Mouse (Mus musculus): Measurements from ENCODE around the gene Eipr1. TPM values are rescaled to one million over a fixed set of nuclear protein-coding genes. Genes with fewer than 3 reads are reported as not detected.
"Not testable (repeated sequence)": the region's sequence is repeated elsewhere in the genome, so short reads cannot be mapped to it uniquely, and the experiment has no call there.

Gene Eipr1
- polyA plus RNA-seq, 1 experiment from 2014 or later: 17.2 TPM

DNA sequence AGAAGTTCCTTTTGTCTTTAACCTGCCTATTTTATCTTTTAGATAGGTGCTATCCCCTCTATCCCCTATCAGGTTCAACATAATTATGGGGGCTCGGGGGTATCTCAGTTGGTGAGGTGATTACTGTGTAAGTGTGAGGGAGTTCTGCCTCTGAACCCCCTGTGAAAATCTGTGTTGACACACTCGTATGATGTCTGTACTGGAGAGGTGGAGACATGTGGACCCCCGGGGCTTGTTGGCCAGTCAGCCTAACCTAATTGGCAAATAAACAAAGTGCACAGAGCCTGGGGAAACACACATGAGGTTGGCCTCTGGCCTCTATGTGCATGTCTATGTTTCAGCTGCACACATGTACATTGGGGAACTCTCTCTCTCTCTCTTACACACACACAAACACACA is 161.5 kb downstream of the Eipr1 start:
- H3K9ac ChIP-seq: no peak overlapping the region
- H3K9me3 ChIP-seq (replicated peaks): no peaks in the 10 kb centered on the region
- H3K4me1 ChIP-seq (replicated peaks): no peaks in the 10 kb centered on the region
- no peaks in the 10 kb centered on the region for H3K27me3 ChIP-seq
- H3K4me2 ChIP-seq: no peak overlapping the region
- no peak overlapping the region for H3K27ac ChIP-seq
- 57% methylated on average over 3 of the region's 3 CpGs for WGBS
- ATAC-seq (replicated peaks; ENCODE audit: insufficient number of reproducible peaks, insufficient read depth, low FRiP score, low read depth): no peak
- no peaks in the 10 kb centered on the region for H3K36me3 ChIP-seq
- H3K4me3 ChIP-seq: no peak overlapping the region

DNA sequence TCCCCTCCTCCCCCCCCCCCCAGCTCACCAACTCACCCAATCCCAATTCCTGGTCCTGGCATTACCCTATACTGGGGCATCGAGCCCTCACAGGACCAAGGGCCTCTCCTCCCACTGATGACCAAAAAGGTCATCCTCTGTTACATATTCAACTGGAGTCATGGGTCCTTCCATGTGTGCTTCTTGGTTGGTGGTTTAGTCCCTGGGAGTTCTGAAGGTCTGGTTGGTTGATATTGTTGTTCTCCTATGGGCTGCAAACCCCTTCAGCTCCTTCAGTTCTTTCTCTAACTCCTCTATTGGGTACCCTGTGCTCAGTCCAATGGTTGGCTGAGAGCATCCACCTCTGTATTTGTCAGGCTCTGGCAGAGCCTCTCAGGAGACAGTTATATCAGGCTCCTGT is 162.5 kb downstream of the Eipr1 start:
- H3K9ac ChIP-seq, H3K4me2 ChIP-seq: not testable (repeated sequence)
- 75% methylated on average over 1 of the region's 1 CpGs for WGBS

More for the DNA sequence above, 162.5 kb downstream of the Eipr1 start:
- H3K27me3 ChIP-seq; H3K27ac ChIP-seq; H3K9me3 ChIP-seq (replicated peaks); ATAC-seq (replicated peaks; ENCODE audit: insufficient number of reproducible peaks, insufficient read depth, low FRiP score, low read depth); H3K4me1 ChIP-seq (replicated peaks); H3K36me3 ChIP-seq; H3K4me3 ChIP-seq: not testable (repeated sequence)

Other genes with a start within 250 kb of the Eipr1 start
- not detected in 2 replicates for gene Dcdc2c, start 199.4 kb upstream of the Eipr1 start, polyA plus RNA-seq (2015; fragmentation: Nextera tagmentation; extraction: Ambion mirVana)
- 0.13 TPM in 1 of 2 replicates, not detected in the other for gene Allc, start 169.3 kb upstream of the Eipr1 start, polyA plus RNA-seq (2015; fragmentation: Nextera tagmentation; extraction: Ambion mirVana)
- 17.5 TPM in 2 replicates for gene Colec11, start 128.4 kb upstream of the Eipr1 start, polyA plus RNA-seq (2015; fragmentation: Nextera tagmentation; extraction: Ambion mirVana)
- 344 and 408 TPM in 2 replicates for gene Rps7, start 115.8 kb upstream of the Eipr1 start, polyA plus RNA-seq (2015; fragmentation: Nextera tagmentation; extraction: Ambion mirVana)
- gene Rnaseh1, start 102.2 kb upstream of the Eipr1 start, polyA plus RNA-seq (2015; fragmentation: Nextera tagmentation; extraction: Ambion mirVana): 17.3 and 20.4 TPM in 2 replicates
- gene Adi1, start 76.6 kb upstream of the Eipr1 start, polyA plus RNA-seq (2015; fragmentation: Nextera tagmentation; extraction: Ambion mirVana): 41.1 and 48.7 TPM in 2 replicates
- gene Trappc12, start 1.3 kb upstream of the Eipr1 start, polyA plus RNA-seq (2015; fragmentation: Nextera tagmentation; extraction: Ambion mirVana): 27.7 and 33.1 TPM in 2 replicates

Measured in heart, embryonic 15.5 days (tissue).